In genomic region chr4:25799051-25799475, GRCm38 (mm10) we compare ENCODE assay signal across 9 mouse cellular contexts. TPM values are rescaled to one million over a fixed set of nuclear protein-coding genes. Genes with fewer than 3 reads are reported as not detected.
DNase-seq lines count a peak whose midpoint lies in the region; ATAC-seq and TF ChIP-seq lines count a peak whose summit lies in the region.
"Had no signal": no experiment of that assay in that cellular context is flagged by ENCODE, and none has a peak within 500 bp of the region (broad histone marks: within the 10 kb centered on the region; RNA-seq: fewer than 3 reads in every experiment).

No protein-coding gene starts in this region.

- H3K4me3 ChIP-seq in lung, postnatal 0 days (ENCODE audit: low read depth, low read length): no peak overlapping the region
- peak overlapping the region; percentile 67 for H3K4me3 ChIP-seq in forebrain, embryonic 11.5 days (ENCODE audit: low read depth, low read length)
- H3K4me3 ChIP-seq in stomach, embryonic 14.5 days (ENCODE audit: low read depth, low read length): peak overlapping the region; percentile 46
- H3K4me3 ChIP-seq: megakaryocyte, embryonic 14.5 days had no signal

- H3K9me3 ChIP-seq in lung, postnatal 0 days (ENCODE audit: low read length): no peaks in the 10 kb centered on the region
- no peaks in the 10 kb centered on the region for H3K9me3 ChIP-seq in forebrain, embryonic 11.5 days (ENCODE audit: control insufficient read depth, low read length)
- H3K9me3 ChIP-seq in stomach, embryonic 14.5 days (ENCODE audit: control insufficient read depth, low read depth, low read length): no peaks in the 10 kb centered on the region

- H3K27me3 ChIP-seq in lung, postnatal 0 days (replicated peaks; ENCODE audit: insufficient read depth, low read length): no peaks in the 10 kb centered on the region
- H3K27me3 ChIP-seq in forebrain, embryonic 11.5 days (ENCODE audit: control insufficient read depth, insufficient read depth, low read length): no peaks in the 10 kb centered on the region
- no peaks in the 10 kb centered on the region for H3K27me3 ChIP-seq in stomach, embryonic 14.5 days (ENCODE audit: control insufficient read depth, insufficient read depth, low read length)

- no peak overlapping the region for H3K27ac ChIP-seq in lung, postnatal 0 days (ENCODE audit: low read length)
- peak overlapping the region; percentile 58 for H3K27ac ChIP-seq in forebrain, embryonic 11.5 days (ENCODE audit: low read depth, low read length)
- no peak overlapping the region for H3K27ac ChIP-seq in stomach, embryonic 14.5 days (ENCODE audit: low read length)

- no peak for ATAC-seq in lung, postnatal 0 days
- peak; percentile 42; the same call in 1 of the 2 replicates for ATAC-seq in forebrain, embryonic 11.5 days (replicated peaks; ENCODE audit: low FRiP score)
- no peak for ATAC-seq in stomach, embryonic 14.5 days (ENCODE audit: insufficient number of reproducible peaks, insufficient read depth, low FRiP score, low read depth)

- H3K36me3 ChIP-seq in lung, postnatal 0 days (ENCODE audit: insufficient read depth, low read length): no peaks in the 10 kb centered on the region
- no peaks in the 10 kb centered on the region for H3K36me3 ChIP-seq in forebrain, embryonic 11.5 days (ENCODE audit: control insufficient read depth, insufficient read depth, low read length)
- no peaks in the 10 kb centered on the region for H3K36me3 ChIP-seq in stomach, embryonic 14.5 days (ENCODE audit: control insufficient read depth, insufficient read depth, low read length)

- no peak for TF ChIP-seq EP300 in lung, postnatal 0 days (IDR thresholded peaks at IDR 0.05)

- TF ChIP-seq CTCF in lung, postnatal 0 days (IDR thresholded peaks at IDR 0.05): no peak

- H3K4me2 ChIP-seq in lung, postnatal 0 days (replicated peaks; ENCODE audit: low read depth, low read length): peak overlapping the region; percentile 48
- H3K4me2 ChIP-seq in forebrain, embryonic 11.5 days (ENCODE audit: low read depth, low read length, severe bottlenecking): peak overlapping the region; percentile 68
- peak overlapping the region; percentile 92 for H3K4me2 ChIP-seq in stomach, embryonic 14.5 days (replicated peaks; ENCODE audit: low read depth, low read length)

- H3K9ac ChIP-seq in lung, postnatal 0 days (replicated peaks; ENCODE audit: low read depth): no peak overlapping the region
- peak overlapping the region; percentile 81 for H3K9ac ChIP-seq in forebrain, embryonic 11.5 days (ENCODE audit: low read length)
- no peak overlapping the region for H3K9ac ChIP-seq in stomach, embryonic 14.5 days (replicated peaks; ENCODE audit: low read depth, low read length)

- no peaks in the 10 kb centered on the region for H3K4me1 ChIP-seq in lung, postnatal 0 days (ENCODE audit: insufficient read depth, low read depth, low read length)
- H3K4me1 ChIP-seq in forebrain, embryonic 11.5 days (replicated peaks; ENCODE audit: control insufficient read depth, insufficient read depth, low read length): no peaks in the 10 kb centered on the region
- no peaks in the 10 kb centered on the region for H3K4me1 ChIP-seq in stomach, embryonic 14.5 days (ENCODE audit: control insufficient read depth, insufficient read depth, low read length)
- H3K4me1 ChIP-seq: megakaryocyte, embryonic 14.5 days had no signal

- WGBS in lung, postnatal 0 days: 3% methylated on average over 7 of the region's 7 CpGs
- under 1% methylated on average over 7 of the region's 7 CpGs for WGBS in forebrain, embryonic 11.5 days
- 1% methylated on average over 7 of the region's 7 CpGs for WGBS in stomach, embryonic 14.5 days

- DNase-seq in lung, postnatal 0 days (ENCODE audit: low spot score): no peak
- DNase-seq in lung, postnatal 10 days: no peak
- no peak for DNase-seq in forebrain, embryonic 11.5 days (ENCODE audit: low spot score)
- peak; percentile 12 for DNase-seq in kidney, postnatal 10 days
- no peak for DNase-seq in adrenal gland, adult 8-10 months
- no peak for DNase-seq in urinary bladder, postnatal 4 days (ENCODE audit: low spot score in 2 of 2)
- DNase-seq in ovary, postnatal 10 days (ENCODE audit: low spot score): no peak

RNA-seq across cellular contexts. Expression of gene Fut9, which starts 1.0 kb away (rescaled TPM):
- 0.01 and 0.02 TPM in 2 replicates for polyA plus RNA-seq in lung, postnatal 0 days (2015; fragmentation: Nextera tagmentation; extraction: Ambion mirVana)
- polyA plus RNA-seq in forebrain, embryonic 11.5 days (2014; fragmentation: Nextera tagmentation; extraction: Ambion mirVana): 8.5 and 10.0 TPM in 2 replicates
- 1.3 and 1.7 TPM in 2 replicates for polyA plus RNA-seq in stomach, embryonic 14.5 days (2014; fragmentation: Nextera tagmentation; extraction: Ambion mirVana)
- total RNA-seq in adrenal gland, adult 8-10 months (2022): under 1 TPM; 0.29 to 0.74 (median 0.52) TPM
